Mouse (Mus musculus) testis, postnatal 10 days (tissue): ENCODE measurements at regions not wholly inside any gene's neighbourhood (a gene's known extent, or its start where the extent isn't known, plus 50 kb on each side); places are given as distances from the start of the nearest gene placed in this dataset.

ENCODE experiments used
- DNase-seq: peaks from one replicate; pipeline ENCODE4 v3.0.0; 2021; ENCODE audit warnings: low spot score

DNA sequence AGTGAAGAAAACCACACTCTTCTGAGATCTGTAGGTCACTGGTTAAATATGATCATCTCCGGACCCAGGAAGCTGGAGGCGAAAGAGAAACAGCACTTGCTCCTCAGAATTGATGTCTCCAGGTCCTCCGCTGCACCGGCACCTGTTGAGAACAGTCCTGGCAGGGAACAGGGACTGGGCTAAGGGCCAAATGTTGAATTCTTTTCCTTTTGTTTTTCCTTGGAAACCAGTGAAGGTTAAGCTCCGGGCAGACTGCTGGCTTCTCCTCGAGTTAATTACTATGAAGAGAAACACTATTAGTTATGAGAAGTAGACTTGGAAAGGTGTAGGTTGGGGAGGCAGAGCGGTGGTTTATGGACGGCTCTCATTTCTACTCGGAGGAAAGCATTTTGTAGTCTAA is 242.7 kb downstream of the Rngtt start:
- no peak for DNase-seq

DNA sequence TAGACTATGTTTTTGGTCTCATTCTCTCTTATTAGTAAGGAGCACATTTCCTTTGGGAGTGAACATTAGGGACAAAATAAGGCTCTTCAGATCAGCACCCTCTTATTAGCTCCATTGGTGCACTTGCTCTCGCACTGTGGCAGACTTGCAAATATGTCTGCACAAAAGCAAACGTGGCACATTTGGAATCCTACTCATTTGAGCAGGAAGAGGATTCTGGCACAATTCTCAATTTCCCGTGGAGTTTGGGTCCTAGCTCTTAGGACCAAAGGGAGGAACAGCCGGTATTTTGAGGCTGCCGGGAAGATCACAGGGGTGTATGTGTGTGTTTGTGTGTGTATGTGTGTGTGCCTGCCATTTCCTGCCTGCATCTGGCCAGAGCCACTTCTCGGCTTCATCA is 244.5 kb downstream of the Rngtt start:
- DNase-seq, result no peak

DNA sequence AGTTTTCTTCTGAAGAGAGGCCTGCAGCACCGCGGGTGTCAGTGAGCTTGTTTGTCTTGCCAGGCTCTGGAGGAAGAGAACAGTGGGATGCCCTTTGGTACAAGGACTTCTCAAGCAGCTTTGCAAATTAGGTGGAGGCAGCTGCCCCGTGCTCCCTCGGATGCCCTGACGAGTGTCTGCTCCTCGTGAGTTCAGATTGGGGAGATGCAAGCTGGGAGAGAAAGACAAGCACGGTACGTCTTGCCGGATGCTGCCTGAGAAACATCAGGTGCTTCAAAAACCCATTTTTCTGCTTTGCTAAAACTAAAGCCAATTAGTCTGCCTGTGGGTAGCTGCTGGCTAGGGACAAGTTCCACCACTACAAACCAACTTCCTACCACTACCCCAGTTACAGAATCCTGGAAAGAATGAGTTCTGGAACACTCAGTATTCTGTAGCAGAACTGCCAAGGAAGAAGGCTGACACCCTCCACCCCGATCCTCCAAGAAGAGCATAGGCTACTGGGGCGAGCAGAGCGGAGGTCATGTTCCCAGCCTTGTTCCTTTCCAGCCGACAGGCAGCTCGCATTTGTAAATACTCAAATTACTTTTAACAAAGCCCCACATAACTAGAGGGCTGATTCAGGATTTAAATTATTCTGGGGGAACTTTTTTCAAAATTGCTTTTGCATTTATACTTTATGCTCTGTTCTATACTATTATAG is 245.3 kb downstream of the Rngtt start:
- no peak for DNase-seq

DNA sequence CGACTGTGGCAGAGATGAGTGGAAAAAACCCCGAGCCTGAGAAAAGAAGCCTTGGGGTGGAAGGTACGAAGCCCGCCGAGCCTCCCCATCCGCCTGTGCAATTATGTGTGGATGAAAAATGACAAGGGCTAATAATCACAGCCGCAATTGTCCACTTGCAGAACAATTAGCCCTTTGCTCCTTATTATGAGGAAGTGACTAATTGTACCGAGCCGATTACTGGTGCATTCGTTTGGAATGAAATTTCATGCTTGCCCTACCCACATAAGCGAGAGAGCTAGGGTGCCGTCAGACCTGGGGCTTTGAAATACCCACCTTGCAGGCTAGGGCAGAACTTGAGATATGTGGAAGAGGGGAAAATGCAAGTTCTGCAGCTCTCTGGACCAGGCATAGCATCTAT is 245.9 kb downstream of the Rngtt start:
- DNase-seq, result no peak

DNA sequence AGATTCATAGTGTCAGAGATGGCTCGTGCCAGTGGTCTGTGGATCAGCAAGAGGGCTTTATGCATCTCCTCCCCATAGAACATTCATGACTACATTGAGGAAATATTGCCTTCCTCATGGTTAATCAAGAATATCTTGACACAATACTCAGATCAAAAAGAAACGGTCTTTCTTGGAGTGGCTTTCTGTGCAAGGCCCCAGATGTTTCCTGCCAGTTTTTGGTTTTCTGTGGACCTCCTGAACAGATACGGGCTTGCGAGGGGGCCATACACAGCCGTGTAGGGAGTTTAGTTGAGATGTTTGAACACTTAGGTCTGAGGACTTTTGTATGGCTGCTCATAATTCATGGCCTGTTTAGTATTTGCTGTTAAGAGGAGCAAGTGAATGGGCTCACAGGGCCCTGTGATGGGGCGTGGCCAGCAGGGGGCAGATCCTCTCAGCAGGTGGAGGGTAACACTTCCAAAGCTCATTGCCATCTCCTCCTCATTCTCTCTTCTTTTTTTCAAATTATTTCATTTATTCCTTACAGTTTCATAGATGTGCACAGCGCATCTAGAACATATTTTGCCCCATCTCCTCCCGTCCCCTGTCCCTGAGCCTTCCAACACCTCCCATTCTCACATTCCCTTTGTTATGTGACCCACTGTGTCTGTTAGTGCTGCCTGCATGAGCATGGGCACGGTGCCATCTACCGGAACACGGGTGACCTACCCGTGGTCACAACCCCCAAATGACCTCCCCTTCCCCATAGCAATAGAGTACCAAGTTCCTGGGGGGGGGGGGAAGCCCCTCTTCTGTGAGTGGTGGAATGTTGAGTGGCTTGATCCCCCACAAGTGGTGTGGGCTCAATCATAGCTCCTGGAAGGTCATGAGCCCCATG is 246.8 kb downstream of the Rngtt start:
- DNase-seq, result peak; percentile 62

DNA sequence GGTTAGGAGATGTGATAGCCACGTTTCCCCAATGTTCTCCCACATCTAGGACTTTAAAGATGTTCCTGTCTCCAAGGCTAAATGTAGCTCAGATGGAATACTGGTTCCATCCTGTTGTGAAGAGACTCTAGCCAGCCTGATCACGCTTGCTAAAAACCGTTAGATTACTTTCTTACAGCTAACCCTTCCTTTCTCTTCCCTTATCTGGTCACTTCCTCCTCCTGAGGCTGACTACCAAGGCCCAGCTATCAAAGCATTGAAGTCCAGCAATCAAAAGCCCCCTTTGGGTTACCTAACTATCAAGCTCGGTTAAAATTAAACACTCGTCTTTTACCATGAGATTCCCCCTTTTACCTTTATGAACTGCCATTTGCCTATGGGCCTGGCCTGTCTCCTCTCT is 260.2 kb downstream of the Rngtt start:
- DNase-seq, result no peak

DNA sequence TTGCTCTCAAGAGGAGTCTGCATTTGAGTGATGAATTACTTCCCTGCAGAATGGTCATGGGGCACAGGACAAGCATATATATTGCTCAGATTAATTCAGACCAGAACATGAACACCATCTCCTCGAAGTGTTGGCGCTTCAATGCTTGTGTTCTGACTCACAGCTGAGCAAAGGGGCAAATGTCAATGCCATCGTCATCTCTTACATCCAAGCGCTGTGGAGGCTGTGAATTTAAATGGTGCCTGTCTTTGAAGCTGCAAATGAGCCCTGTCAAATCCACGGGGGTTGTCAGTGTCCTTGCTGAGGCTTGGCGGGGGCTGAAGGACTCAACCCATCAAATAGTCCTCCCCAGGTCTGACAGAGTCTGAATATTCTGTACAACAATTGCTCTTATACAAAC is 261.2 kb downstream of the Rngtt start:
- no peak for DNase-seq

DNA sequence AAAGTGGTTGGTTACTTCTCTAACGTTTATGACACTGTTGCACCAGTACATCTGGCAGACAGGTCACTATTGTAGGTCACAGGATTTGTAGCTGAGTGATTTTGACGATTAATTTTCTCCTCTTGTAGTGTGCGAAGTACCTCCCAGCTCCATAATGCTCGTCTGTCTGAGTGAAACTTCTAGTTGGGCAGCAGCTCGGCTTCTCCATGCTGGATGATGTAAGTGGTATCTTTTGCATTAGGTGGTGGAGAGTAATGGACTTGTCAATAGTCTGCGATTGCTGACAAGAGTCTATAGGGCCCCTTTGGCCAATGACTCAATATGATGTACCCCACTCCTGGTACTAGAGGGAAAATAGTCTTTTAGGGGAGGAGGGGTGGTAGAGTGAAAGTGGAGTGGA is 267.5 kb downstream of the Rngtt start:
- no peak for DNase-seq

DNA sequence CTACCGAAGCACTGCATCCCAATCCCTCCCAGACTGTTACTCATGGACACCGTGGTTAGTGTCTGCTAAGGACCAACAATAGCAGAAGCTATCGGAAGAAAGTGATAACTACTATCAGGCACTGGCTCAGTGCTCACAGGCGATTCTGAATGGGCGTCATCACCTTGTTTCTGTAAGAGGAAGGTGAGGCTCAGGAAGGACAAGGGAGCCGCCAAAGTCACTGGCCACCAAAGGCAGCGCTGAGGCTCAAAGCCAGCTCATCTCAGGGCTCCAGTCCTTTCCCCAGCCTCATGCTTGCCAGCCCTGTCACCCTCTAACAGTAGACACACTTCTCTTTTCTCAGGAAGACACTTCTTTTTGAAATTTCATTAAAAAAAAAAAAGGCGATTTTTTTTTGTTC is 270.4 kb downstream of the Rngtt start:
- DNase-seq, result no peak

DNA sequence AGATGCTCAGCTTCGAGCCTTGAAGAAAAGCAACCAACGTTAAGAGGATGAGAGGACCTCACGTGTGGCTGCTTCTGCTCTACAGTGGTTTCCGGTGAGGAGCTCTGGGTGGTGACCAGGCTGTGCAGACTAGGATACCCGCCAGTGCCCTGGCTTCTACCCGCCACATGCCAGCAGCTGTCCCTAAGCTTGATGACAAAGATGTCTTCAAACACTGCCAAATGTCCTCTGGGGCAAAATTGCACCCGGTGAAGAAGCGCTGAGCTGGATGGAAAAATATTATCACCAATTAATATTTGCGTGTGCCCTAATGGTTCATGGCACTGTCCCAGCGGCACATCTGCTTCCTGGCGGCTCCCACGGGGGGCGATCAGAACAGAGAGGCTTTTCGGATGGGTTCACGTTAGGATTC is 271.1 kb downstream of the Rngtt start:
- no peak for DNase-seq

DNA sequence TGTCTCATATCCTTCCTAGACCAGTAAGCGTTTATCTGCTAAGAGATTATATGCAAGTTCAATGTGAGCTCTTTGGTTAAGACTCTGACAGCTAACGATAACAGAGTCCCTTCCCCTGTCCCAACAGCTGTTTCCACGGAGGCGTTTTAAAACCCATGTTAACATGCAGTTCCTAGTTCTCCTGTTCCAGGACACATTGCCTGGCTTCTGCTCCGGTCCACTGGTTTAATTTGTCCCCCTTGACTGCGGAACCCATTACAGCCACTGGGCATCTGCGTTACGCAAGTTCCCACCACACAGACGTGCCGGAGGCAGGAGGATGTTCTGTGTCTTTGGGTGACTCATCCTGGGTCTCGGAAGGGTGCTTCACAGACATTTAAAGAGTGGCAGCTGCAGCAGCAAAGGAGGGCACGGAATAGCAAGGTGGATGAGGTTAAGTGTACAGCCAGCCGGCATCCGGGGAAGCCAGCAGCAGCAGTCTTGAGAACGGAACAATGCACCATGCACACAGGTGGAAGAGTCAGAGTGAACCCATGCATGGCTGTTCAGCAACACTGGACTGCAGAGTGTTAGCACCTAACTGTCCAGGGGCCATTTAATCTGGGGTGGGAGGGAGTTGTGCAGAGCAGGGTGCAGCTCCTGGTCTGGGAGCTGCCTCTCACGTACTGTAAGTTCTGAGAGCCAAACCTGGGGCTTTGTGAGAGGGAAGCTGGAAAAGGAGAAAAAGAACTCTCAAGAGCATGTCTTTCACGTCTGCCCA is 271.8 kb downstream of the Rngtt start:
- no peak for DNase-seq

DNA sequence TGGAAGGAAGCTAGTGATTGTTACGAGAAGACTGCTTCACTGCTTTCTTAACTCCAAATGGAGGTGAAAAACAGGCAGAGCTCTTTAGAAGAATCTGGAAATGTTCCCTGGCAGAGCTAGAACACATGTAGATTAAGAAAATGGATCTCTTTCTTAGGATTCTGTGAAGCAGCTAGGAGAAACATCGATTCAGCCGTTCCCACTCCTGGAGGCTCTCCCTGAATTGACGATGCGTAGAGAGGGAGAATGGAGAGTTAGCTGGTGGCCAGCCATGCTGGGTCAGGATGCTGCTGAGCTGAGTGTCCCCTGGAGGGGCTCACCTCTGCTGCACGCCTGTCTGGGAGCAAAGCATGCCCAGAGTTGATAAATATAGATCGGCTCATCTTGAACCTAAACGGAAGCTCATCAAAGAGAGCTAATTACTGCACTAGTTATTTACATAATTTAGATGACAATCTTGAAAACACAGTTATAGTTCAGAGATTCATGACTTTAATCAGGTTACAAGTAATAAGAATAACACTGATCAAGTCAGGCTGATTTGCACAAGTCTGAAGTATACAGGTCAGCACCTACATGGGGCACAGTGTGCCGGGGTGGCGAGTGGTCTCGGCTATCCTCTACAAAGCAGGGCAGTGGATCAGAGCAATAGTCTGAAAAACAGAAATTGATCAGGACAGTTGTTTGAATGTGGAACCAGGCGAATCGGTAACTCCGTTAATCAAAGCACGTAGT is 273.0 kb downstream of the Rngtt start:
- DNase-seq, result no peak

DNA sequence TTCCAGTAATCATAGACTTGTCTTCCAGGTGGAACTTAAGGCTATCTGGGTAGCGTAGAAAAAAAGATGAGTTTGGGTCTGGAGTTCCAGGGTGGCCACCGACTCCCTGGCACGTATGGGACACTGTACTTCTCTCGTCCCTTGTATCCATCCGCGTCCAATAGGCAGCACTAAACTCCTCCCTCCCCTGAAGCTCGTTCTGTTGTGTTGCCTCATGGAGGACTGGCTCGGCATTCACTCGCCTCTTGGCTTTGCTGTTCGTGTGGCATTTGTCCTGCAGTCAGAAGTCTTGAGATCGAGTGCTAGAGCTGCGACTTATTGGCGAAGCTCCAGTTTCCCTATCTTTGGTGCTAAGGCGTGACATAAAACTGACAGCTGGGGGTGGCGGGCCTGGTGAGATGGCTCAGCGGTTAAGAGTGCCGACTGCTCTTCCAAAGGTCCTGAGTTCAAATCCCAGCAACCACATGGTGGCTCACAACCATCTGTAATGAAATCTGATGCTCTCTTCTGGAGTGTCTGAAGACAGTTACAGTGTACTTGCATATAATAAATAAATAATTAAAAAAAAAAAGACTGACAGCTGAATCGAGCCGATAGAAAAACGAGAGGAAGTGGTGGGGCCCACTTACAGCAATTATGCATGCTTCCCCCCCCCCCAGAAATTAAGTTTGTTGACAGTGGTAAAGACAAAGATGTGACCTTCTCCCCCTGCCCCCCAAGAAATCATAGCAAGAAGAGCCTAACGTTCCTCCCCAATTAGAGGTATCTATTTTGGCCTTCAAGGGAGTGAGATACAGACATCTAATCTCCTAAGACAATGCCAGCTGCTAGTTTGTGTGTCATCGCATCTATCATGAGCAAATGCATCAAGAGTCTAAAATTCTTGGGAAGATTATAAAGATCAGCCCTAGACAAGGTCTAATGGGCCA is 274.1 kb downstream of the Rngtt start:
- DNase-seq, result no peak

DNA sequence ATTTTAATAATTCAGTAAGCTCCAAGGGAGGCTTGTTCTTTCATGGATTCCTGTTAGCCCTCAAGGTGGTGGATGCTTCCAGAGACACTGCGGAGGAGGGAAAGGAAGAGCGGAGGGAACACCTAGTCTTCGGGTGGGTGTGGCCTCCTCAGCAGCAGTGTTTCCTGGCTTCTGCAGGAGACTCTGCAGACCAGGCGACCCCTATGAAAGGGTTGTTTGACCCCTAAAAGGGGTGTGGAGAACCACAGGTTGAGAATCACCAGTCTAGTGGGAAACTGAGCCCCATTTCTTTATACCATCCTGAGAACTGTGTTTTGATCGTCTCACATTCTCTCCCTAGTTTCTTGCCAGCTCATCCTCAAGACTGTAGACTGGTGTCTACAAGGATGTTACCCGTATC is 275.7 kb downstream of the Rngtt start:
- no peak for DNase-seq

DNA sequence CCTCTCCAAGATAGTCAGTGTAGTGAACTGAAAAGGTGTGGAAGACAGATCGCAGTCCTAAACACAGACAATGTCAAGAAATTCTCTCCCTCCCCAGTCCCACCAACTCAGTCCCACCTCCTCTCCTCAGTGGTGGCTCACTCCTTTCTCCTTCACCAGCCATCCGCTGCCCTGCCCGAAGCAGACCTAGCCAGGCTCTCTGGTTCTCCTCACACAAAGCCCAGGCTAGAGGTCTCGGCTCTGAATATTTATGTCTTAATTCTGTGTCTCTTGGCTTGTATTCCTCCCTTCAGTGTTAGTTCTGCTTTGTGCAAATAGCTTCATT is 276.1 kb downstream of the Rngtt start:
- DNase-seq, result no peak

DNA sequence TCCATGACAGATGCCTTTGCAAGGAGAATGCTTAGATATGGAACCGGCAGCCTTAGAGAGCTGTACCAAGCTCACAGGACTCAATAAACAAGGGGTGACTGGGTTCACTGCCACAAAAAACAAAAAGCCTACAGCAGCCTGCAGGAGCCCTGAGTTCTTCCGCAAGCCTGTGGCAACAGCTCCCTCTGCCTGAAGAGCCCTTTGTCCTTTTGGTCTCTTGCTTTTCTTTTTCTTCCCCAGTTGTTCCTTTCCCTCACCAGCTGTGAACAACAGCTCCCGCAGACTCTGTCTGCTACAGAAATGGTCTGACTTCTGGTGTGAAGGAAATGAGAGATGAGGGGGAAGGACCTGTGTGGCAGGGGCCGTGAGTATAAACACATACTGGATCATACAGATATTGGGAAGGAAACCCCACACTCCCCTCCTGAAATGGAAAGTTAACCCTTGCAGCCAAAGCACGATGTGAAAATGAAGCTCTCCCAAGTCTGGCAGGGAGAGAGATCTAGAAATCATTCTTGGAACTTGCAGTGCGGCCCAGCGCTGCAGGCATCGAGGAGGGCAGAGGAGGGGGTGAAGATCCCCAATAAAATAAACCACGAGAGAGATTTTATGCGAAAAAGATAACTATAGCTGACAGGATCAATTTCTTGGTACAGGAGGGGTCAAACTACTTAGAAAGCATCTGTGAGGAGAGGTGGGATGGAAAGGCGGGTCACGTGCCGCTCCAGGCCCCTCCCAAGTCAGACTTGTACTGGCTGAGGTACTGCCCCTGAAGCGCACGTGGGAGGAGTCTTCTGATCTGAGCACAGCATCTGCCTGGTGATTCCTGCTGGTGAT is 276.7 kb downstream of the Rngtt start:
- DNase-seq, result peak; percentile 58

DNA sequence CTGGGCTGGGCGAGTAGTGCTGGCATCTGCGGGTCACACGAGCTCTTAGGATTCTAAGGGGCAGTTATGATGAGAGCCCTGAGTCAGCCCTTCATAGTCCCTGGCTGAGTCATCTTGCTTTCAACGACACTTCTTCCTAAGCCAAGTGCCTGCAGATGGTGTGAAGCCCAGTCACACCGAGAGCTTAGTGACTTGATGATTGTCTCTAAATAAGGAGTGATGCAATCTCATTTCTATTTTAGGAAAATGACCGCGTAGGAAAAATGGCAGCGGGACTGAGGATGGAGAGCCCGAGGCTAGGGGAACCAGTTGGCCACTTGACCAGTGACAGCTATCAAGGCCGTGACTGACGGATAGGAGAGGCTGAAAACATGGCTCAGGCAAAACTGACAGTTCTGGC is 277.6 kb downstream of the Rngtt start:
- DNase-seq, result no peak

DNA sequence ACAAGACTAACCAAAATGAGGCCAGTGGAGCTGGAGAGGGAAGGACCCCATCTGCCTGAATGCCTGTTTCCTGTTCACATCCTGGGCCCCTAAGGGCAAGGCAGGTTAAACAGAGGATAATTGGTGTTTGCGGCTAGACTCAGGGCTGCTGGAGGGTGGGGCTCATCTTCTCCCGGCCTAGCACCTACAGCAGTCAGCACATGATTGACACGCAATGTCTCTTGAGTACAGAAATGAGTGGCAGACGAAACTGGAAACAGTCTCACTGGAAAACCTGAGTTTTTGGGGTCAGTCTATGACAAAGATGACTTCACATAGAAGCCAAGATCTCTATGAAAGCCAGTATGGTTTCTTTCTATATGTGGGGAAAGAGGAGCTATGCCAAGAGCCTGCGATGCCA is 278.0 kb downstream of the Rngtt start:
- no peak for DNase-seq

DNA sequence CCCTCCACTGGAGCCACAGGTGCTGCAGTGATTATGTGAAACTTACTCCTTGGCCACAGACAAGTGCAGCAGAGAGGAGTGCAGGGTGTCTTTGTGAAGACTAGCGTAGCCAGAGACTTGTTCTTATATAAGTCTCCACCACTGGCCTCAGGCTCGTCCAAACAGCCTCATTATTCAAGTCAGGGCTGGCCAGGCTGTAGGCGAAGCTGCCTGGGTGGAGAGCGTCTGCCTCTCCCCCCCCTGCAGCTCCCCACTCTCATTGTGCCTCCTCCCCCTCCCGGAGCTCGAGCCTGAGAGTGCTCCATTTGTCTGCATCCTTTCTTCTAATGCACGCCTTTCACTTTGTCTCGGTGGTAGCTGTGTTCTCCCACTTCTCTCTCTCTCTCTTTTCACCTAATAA is 279.1 kb downstream of the Rngtt start:
- DNase-seq, result no peak

DNA sequence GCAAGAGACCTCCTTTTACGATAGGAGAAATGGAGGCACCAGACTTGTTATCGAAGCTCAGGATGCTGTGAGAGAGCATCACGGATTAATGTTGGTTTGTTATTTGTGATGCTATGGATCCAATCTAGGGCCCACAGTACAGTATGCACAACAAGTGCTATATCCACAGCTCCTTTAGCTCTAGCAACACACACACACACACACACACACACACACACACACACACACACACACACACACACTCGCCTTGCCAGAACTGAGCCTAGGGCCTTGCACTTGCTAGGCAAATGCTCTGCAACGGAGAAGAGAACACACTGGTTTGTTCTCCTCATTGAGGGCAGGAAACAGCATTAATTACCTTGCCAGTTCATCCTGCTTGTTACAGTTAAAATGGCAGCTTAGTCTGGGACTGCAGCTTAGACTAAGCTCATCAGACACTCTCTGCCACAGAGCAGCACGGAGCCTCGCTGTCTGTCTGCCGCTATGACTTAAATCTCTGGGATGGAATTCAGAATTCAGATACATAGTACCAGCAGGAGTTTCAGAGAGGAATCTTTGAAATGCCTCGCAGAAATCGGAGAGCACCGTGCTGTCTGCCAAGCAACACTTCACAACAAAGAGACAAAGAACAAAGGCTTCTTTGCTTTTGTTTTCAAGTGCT is 285.0 kb downstream of the Rngtt start:
- DNase-seq, result no peak
